Mouse (Mus musculus) kidney, postnatal 0 days (tissue): ENCODE measurements around the gene Ier5. TPM values are rescaled to one million over a fixed set of nuclear protein-coding genes. Genes with fewer than 3 reads are reported as not detected.
A peak's percentile ranks its signal among the peaks of the same experiment; 100 is the strongest.

Experiments used
- ATAC-seq: fragments of 200-750 bp; cut with Nextera tagmentation; replicated peaks from 2 replicates; pipeline ENCODE4 v1.8.0; 2017; ENCODE audit warnings: low read depth, moderate number of reproducible peaks, moderate TSS enrichment, moderate library complexity; ENCODE audit not compliant: low FRiP score
- DNase-seq: peaks from one replicate; pipeline ENCODE4 v3.0.0-alpha.2; 2016; ENCODE audit warnings: low spot score
- H3K27ac ChIP-seq: fragments of 300-500 bp; sonication (generic); 2 replicates; pipeline ENCODE4 v1.5.1; 2014; ENCODE audit warnings: mild to moderate bottlenecking
- H3K27me3 ChIP-seq: fragments of 300-500 bp; sonication (generic); 2 replicates; pipeline ENCODE4 v1.6.1; 2014; ENCODE audit warnings: low read length, mixed read lengths; ENCODE audit not compliant: insufficient read depth
- H3K36me3 ChIP-seq: fragments of 300-500 bp; sonication (generic); 2 replicates; pipeline ENCODE4 v1.6.1; 2014; ENCODE audit warnings: low read length, mixed read lengths; ENCODE audit not compliant: insufficient read depth
- H3K4me1 ChIP-seq: fragments of 300-500 bp; sonication (generic); replicated peaks from 2 replicates; pipeline ENCODE4 v1.6.1; 2014; ENCODE audit warnings: antibody characterized with exemption, low read length, mixed read lengths; ENCODE audit not compliant: insufficient read depth
- H3K4me2 ChIP-seq: fragments of 300-500 bp; sonication (generic); 2 replicates; pipeline ENCODE4 v1.6.1; 2014; ENCODE audit warnings: mild to moderate bottlenecking, low read length, moderate library complexity, mixed read lengths
- H3K4me3 ChIP-seq: fragments of 300-500 bp; sonication (generic); replicated peaks from 2 replicates; pipeline ENCODE4 v1.5.1; 2014; ENCODE audit warnings: low read depth, low read length
- H3K9ac ChIP-seq: fragments of 300-500 bp; sonication (generic); 2 replicates; pipeline ENCODE4 v1.6.1; 2014; ENCODE audit warnings: low read depth, low read length
- H3K9me3 ChIP-seq: fragments of 300-500 bp; sonication (generic); replicated peaks from 2 replicates; pipeline ENCODE4 v1.6.1; 2016; ENCODE audit warnings: low read length, inconsistent platforms, mixed read lengths
- CTCF ChIP-seq: IDR thresholded peaks from 2 replicates; pipeline ENCODE4 v1.5.1; 2016; ENCODE audit warnings: antibody characterized with exemption, low read depth, mild to moderate bottlenecking, moderate library complexity
- WGBS: fragments of 180-500 bp; shearing (Covaris S2); extraction: QIAGEN DNeasy Blood & Tissue Kit; methylation state at CpG from one replicate; pipeline ENCODE4 v1.1.7; 2014; 5-methylcytosine and 5-hydroxymethylcytosine counted together
- polyA plus RNA-seq: library from polyadenylated mRNA; unstranded; fragments of >200 nt; fragmentation: Nextera tagmentation; extraction: Ambion mirVana; gene quantifications from 2 replicates; pipeline ENCODE4 v1.2.1, GENCODE M21; 2015

The Ier5 gene
- polyA plus RNA-seq, 1 experiment from 2014 or later = 11.4 TPM

DNA sequence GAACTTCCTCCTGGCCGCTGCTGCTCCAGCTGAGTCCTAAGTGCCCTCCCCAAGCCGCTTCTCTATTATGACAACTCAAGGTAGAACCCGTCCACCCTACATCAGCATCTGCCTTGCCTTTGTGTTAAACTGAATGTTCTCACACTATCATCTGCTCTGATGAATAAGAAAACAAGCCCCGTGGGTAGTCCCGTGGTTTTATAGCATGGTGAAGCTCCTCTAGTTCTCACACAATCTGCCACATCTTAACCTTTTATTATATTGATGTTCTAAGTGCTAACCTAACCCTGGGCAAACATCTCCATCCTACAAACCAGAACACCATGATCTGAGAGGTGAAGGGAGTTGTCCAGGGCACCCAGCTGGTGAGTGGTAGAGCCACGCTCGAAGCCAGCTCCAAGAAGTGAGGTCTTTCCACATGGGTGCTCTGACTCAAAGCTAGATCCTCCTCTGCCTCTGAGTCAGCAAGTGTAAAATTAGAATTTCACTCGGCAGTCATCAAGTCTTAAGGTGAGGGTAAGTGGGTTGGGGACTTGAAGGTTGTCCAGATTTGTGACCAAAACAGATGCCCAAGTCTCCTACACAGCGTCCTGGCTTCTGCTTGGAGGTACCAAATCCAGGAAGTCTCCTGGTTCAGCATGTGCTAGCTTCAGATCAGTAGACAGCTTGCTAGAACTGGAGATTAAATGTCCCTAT lies 48.4 kb downstream of the Ier5 start:
- H3K27me3 ChIP-seq = no peaks in the 10 kb centered on the region
- no peak for TF ChIP-seq CTCF
- no peak overlapping the region for H3K9ac ChIP-seq
- ATAC-seq (peak; percentile 29; the same call in 1 of the 2 replicates), DNase-seq (no peak)
- no peaks in the 10 kb centered on the region for H3K36me3 ChIP-seq
- H3K4me1 ChIP-seq = peaks cover 17% of the 10 kb centered on the region
- no peak overlapping the region for H3K4me3 ChIP-seq
- peak overlapping the region; percentile 55 for H3K27ac ChIP-seq
- no peaks in the 10 kb centered on the region for H3K9me3 ChIP-seq
- WGBS = 50% methylated on average over 9 of the region's 9 CpGs
- H3K4me2 ChIP-seq = no peak overlapping the region

DNA sequence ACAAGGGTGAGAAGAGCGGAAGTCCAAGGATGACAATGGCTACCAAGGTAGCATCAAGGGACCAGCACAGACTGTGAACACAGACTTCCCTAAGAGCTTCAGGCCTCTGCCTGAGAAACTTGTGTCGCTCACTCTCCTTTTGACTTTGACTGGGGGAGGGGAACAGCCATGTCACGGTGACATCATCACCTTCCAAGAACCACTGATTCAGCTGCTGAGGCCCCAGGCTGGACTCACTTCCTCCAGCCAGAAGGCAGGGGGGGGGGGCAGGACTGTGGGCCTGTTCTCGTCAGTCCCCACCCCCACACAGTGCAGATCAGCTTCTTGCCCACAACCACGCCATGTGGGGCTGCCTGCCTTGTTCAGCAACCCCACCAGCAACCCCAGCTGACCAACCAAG lies 49.3 kb downstream of the Ier5 start:
- WGBS = 43% methylated on average over 5 of the region's 5 CpGs
- no peak overlapping the region for H3K9ac ChIP-seq
- peak; percentile 66 for DNase-seq

DNA sequence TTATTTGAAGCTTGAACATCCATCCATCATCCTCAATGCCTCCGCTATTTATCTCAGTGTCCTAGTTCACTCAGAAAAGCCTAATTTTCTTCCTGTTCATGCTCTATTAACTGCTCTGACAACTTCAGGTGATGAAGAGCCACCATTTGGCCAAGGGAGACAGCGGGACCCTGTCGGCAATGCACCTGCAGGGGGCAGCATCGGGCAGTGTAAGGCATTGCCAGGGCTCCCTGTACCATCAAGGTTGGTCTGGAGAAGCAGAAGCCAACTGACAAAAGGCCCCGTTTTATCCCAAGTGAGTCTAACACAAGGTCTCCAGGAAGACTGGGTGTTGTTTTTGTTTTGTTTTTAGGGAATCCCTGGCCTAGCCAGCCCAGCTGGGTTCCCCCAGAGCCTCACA lies 50.5 kb downstream of the Ier5 start:
- H3K9me3 ChIP-seq = no peaks in the 10 kb centered on the region
- H3K27ac ChIP-seq = no peak overlapping the region
- DNase-seq = peak; percentile 97
- H3K27me3 ChIP-seq = no peaks in the 10 kb centered on the region
- peaks cover 17% of the 10 kb centered on the region for H3K4me1 ChIP-seq
- TF ChIP-seq CTCF = peak; percentile 99
- ATAC-seq = peak; percentile 61
- H3K4me3 ChIP-seq = no peak overlapping the region
- H3K4me2 ChIP-seq = no peak overlapping the region
- H3K9ac ChIP-seq = no peak overlapping the region
- no peaks in the 10 kb centered on the region for H3K36me3 ChIP-seq
- 3% methylated on average over 5 of the region's 5 CpGs for WGBS

More for the DNA sequence above, 49.3 kb downstream of the Ier5 start:
- Histone ChIP-seq H3K4me2 (no peak overlapping the region), H3K4me1 (peaks cover 17% of the 10 kb centered on the region), H3K4me3 (no peak overlapping the region), H3K36me3 (no peaks in the 10 kb centered on the region), H3K27ac (0 out of 2 replicates have a peak overlapping the region, but pooled peaks have one; percentile 44), H3K27me3 (no peaks in the 10 kb centered on the region), H3K9me3 (no peaks in the 10 kb centered on the region)
- ATAC-seq = peak; percentile 43; the same call in 1 of the 2 replicates
- no peak for TF ChIP-seq CTCF

Other genes starting within 250 kb of the Ier5 start
- 0.03 and 0.05 TPM in 2 replicates for gene Cacna1e, start 215.1 kb downstream of the Ier5 start, polyA plus RNA-seq
- 7.4 and 7.9 TPM in 2 replicates for gene Mr1, start 47.2 kb upstream of the Ier5 start, polyA plus RNA-seq
- gene Stx6, start 59.1 kb upstream of the Ier5 start, polyA plus RNA-seq = 57.1 and 59.9 TPM in 2 replicates
- gene BC034090, start 144.8 kb upstream of the Ier5 start, polyA plus RNA-seq = 9.9 and 10.2 TPM in 2 replicates